Mouse (Mus musculus) midbrain, embryonic 11.5 days (tissue): ENCODE results near the gene Tie1. TPM values are rescaled to one million over a fixed set of nuclear protein-coding genes. Genes with fewer than 3 reads are reported as not detected.
"Not testable (repeated sequence)": the region's sequence is repeated elsewhere in the genome, so short reads cannot be mapped to it uniquely, and the experiment has no call there.

Source experiments
- ATAC-seq: fragments of 200-750 bp; cut with Nextera tagmentation; 2 replicates; pipeline ENCODE4 v1.8.0; 2017; ENCODE audit warnings: moderate TSS enrichment, moderate library complexity; ENCODE audit not compliant: low FRiP score
- DNase-seq: peaks from one replicate; pipeline ENCODE4 v3.0.0; 2015; ENCODE audit warnings: low spot score; ENCODE audit errors: missing footprints
- H3K27ac ChIP-seq: fragments of 300-500 bp; sonication (generic); 2 replicates; pipeline ENCODE4 v1.5.1; 2014; ENCODE audit warnings: low read depth, low read length
- H3K27me3 ChIP-seq: fragments of 300-500 bp; sonication (generic); 2 replicates; pipeline ENCODE4 v1.6.1; 2014; ENCODE audit warnings: mild to moderate bottlenecking, low read length, moderate library complexity, mixed read lengths; ENCODE audit not compliant: control insufficient read depth, insufficient read depth
- H3K36me3 ChIP-seq: fragments of 300-500 bp; sonication (generic); 2 replicates; pipeline ENCODE4 v1.6.1; 2014; ENCODE audit warnings: mild to moderate bottlenecking, low read length, moderate library complexity, mixed read lengths; ENCODE audit not compliant: control insufficient read depth, insufficient read depth
- H3K4me1 ChIP-seq: fragments of 300-500 bp; sonication (generic); 2 replicates; pipeline ENCODE4 v1.6.1; 2014; ENCODE audit warnings: low read length; ENCODE audit not compliant: control insufficient read depth, insufficient read depth
- H3K4me2 ChIP-seq: fragments of 300-500 bp; sonication (generic); 2 replicates; pipeline ENCODE4 v1.6.1; 2014; ENCODE audit warnings: mild to moderate bottlenecking, moderate library complexity
- H3K4me3 ChIP-seq: fragments of 300-500 bp; sonication (generic); 2 replicates; pipeline ENCODE4 v1.5.1; 2014; ENCODE audit warnings: low read depth, low read length
- H3K9ac ChIP-seq: fragments of 300-500 bp; sonication (generic); 2 replicates; pipeline ENCODE4 v1.6.1; 2014; ENCODE audit warnings: low read length
- H3K9me3 ChIP-seq: fragments of 300-500 bp; sonication (generic); 2 replicates; pipeline ENCODE4 v1.6.1; 2016; ENCODE audit warnings: low read length; ENCODE audit not compliant: control insufficient read depth
- WGBS: fragments of 180-500 bp; shearing (Covaris S2); extraction: QIAGEN DNeasy Blood & Tissue Kit; methylation state at CpG from one replicate; pipeline ENCODE4 v1.1.7; 2014; 5-methylcytosine and 5-hydroxymethylcytosine counted together
- polyA plus RNA-seq: library from polyadenylated mRNA; unstranded; fragments of >200 nt; fragmentation: Nextera tagmentation; extraction: Ambion mirVana; gene quantifications from 2 replicates; pipeline ENCODE4 v1.2.1, GENCODE M21; 2014

The Tie1 gene
- polyA plus RNA-seq, 1 experiment from 2014 or later, result 9.1 TPM

GRCm38 (mm10) chr4:118525779-118526178 lies 35.9 kb upstream of the Tie1 start:
- Histone ChIP-seq H3K4me1 (no peaks in the 10 kb centered on the region), H3K4me3 (no peak overlapping the region), H3K9ac (no peak overlapping the region), H3K4me2 (no peak overlapping the region), H3K27me3 (no peaks in the 10 kb centered on the region; the same call in 1 of the 2 replicates), H3K36me3 (no peaks in the 10 kb centered on the region), H3K9me3 (no peaks in the 10 kb centered on the region), H3K27ac (no peak overlapping the region)
- 63% methylated on average over 3 of the region's 3 CpGs for WGBS
- ATAC-seq (no peak), DNase-seq (no peak)

- no peak for ATAC-seq
- H3K27ac ChIP-seq, result no peak overlapping the region
- no peak overlapping the region for H3K4me3 ChIP-seq
- no peak overlapping the region for H3K4me2 ChIP-seq
- no peaks in the 10 kb centered on the region; the same call in 1 of the 2 replicates for H3K27me3 ChIP-seq
- no peaks in the 10 kb centered on the region for H3K36me3 ChIP-seq
- no peak overlapping the region for H3K9ac ChIP-seq
- no peaks in the 10 kb centered on the region for H3K4me1 ChIP-seq
- no peak for DNase-seq
- WGBS, result 83% methylated on average over 7 of the region's 7 CpGs
- no peaks in the 10 kb centered on the region for H3K9me3 ChIP-seq
Measured at GRCm38 (mm10) chr4:118523976-118524375, 34.1 kb upstream of the Tie1 start.

- 88% methylated on average over 7 of the region's 7 CpGs for WGBS
- H3K27me3 ChIP-seq, result no peaks in the 10 kb centered on the region; the same call in 1 of the 2 replicates
- no peak overlapping the region for H3K27ac ChIP-seq
- ATAC-seq (no peak), DNase-seq (no peak)
- no peaks in the 10 kb centered on the region for H3K9me3 ChIP-seq
- no peak overlapping the region for H3K4me3 ChIP-seq
- H3K36me3 ChIP-seq, result no peaks in the 10 kb centered on the region
- H3K4me1 ChIP-seq, result peaks cover 4% of the 10 kb centered on the region; the same call in 1 of the 2 replicates
- no peak overlapping the region for H3K9ac ChIP-seq
- no peak overlapping the region for H3K4me2 ChIP-seq
Measured at GRCm38 (mm10) chr4:118522248-118522647, 32.4 kb upstream of the Tie1 start.

GRCm38 (mm10) chr4:118518208-118518607 lies 28.3 kb upstream of the Tie1 start:
- H3K4me2 ChIP-seq, result no peak overlapping the region
- H3K27me3 ChIP-seq, result no peaks in the 10 kb centered on the region; the same call in 1 of the 2 replicates

GRCm38 (mm10) chr4:118517497-118518146 lies 27.8 kb upstream of the Tie1 start:
- DNase-seq, result no peak
- peak overlapping the region; percentile 40; the same call in 1 of the 2 replicates for H3K9ac ChIP-seq
- peaks cover 10% of the 10 kb centered on the region; the same call in 1 of the 2 replicates for H3K4me1 ChIP-seq
- H3K27me3 ChIP-seq, result no peaks in the 10 kb centered on the region; the same call in 1 of the 2 replicates
- no peaks in the 10 kb centered on the region for H3K9me3 ChIP-seq
- WGBS, result 33% methylated on average over 16 of the region's 16 CpGs
- H3K36me3 ChIP-seq, result no peaks in the 10 kb centered on the region
- no peak overlapping the region for H3K27ac ChIP-seq
- H3K4me2 ChIP-seq, result 0 out of 2 replicates have a peak overlapping the region, but pooled peaks have one; percentile 7
- no peak; the same call in 1 of the 2 replicates for ATAC-seq
- no peak overlapping the region for H3K4me3 ChIP-seq

More at GRCm38 (mm10) chr4:118518208-118518607, 28.3 kb upstream of the Tie1 start:
- H3K4me3 ChIP-seq, result no peak overlapping the region
- peaks cover 10% of the 10 kb centered on the region; the same call in 1 of the 2 replicates for H3K4me1 ChIP-seq
- DNase-seq, result no peak
- H3K36me3 ChIP-seq, result no peaks in the 10 kb centered on the region
- 61% methylated on average over 5 of the region's 5 CpGs for WGBS
- H3K27ac ChIP-seq, result no peak overlapping the region
- H3K9ac ChIP-seq, result no peak overlapping the region
- ATAC-seq, result no peak
- no peaks in the 10 kb centered on the region for H3K9me3 ChIP-seq

GRCm38 (mm10) chr4:118516699-118517496 lies 27.0 kb upstream of the Tie1 start:
- peak; percentile 84 for DNase-seq
- ATAC-seq, result peak; percentile 69; the same call in 1 of the 2 replicates
- Histone ChIP-seq H3K4me3 (no peak overlapping the region), H3K9me3 (no peaks in the 10 kb centered on the region), H3K27me3 (no peaks in the 10 kb centered on the region; the same call in 1 of the 2 replicates), H3K4me1 (peaks cover 10% of the 10 kb centered on the region; the same call in 1 of the 2 replicates), H3K4me2 (0 out of 2 replicates have a peak overlapping the region, but pooled peaks have one; percentile 7), H3K36me3 (no peaks in the 10 kb centered on the region), H3K27ac (no peak overlapping the region), H3K9ac (peak overlapping the region; percentile 40; the same call in 1 of the 2 replicates)
- 25% methylated on average over 20 of the region's 20 CpGs for WGBS

- Histone ChIP-seq H3K4me1 (0 out of 2 replicates have a peak, but pooled peaks cover 2% of the 10 kb centered on the region), H3K9ac (no peak overlapping the region), H3K4me2 (no peak overlapping the region), H3K27ac (no peak overlapping the region), H3K36me3 (no peaks in the 10 kb centered on the region), H3K27me3 (no peaks in the 10 kb centered on the region), H3K9me3 (no peaks in the 10 kb centered on the region), H3K4me3 (no peak overlapping the region)
- WGBS, result 6% methylated on average over 6 of the region's 6 CpGs
- DNase-seq, result peak; percentile 87
- no peak for ATAC-seq
Measured at GRCm38 (mm10) chr4:118509050-118509449, 19.2 kb upstream of the Tie1 start.

GRCm38 (mm10) chr4:118507171-118507570 lies 17.3 kb upstream of the Tie1 start:
- 84% methylated on average over 1 of the region's 1 CpGs for WGBS
- ATAC-seq, H3K4me1 ChIP-seq, H3K36me3 ChIP-seq, H3K27me3 ChIP-seq, H3K4me2 ChIP-seq, H3K9ac ChIP-seq, H3K27ac ChIP-seq, H3K4me3 ChIP-seq, H3K9me3 ChIP-seq, DNase-seq: not testable (repeated sequence)

GRCm38 (mm10) chr4:118505551-118505950 lies 15.7 kb upstream of the Tie1 start:
- no peaks in the 10 kb centered on the region for H3K4me1 ChIP-seq
- H3K9me3 ChIP-seq, result no peaks in the 10 kb centered on the region
- 75% methylated on average over 3 of the region's 3 CpGs for WGBS
- no peak overlapping the region for H3K4me2 ChIP-seq
- H3K4me3 ChIP-seq, result no peak overlapping the region
- DNase-seq (no peak), ATAC-seq (no peak)
- no peak overlapping the region for H3K9ac ChIP-seq
- H3K27me3 ChIP-seq, result no peaks in the 10 kb centered on the region
- no peaks in the 10 kb centered on the region for H3K36me3 ChIP-seq
- H3K27ac ChIP-seq, result no peak overlapping the region
